Mouse (Mus musculus): ENCODE results near the gene Krtap5-2.
"Not testable (repeated sequence)": the region's sequence is repeated elsewhere in the genome, so short reads cannot be mapped to it uniquely, and the experiment has no call there.

The Krtap5-2 gene

DNA sequence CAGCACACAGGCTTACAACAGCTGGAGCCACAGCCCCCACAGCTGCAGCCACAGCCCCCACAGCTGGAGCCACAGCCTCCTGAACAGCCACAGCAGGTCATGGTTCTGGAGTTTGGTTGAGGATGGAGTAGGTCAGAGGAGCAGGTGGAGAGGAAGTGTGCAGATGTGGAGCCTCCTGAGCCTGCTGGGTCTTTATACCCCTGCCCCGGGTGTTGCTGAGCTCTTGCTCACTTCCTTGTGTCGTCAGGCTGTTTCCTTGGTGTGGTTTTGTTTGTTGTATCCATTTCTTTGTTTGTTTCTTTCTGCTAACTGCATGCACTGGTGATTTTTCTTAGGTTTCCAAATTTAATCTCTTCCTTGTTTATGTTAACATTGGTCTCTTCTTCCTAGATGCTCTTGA is 39.9 kb downstream of the Krtap5-2 start, which contains the start of gene Gm39115:
Gm39115 (minus strand) TSS at position 101 of the 400 bp plus-strand sequence.
- not testable (repeated sequence) for DNase-seq

- DNase-seq: peak; percentile 35
Observed at GRCm38 (mm10) chr7:142134206-142134995, 41.4 kb downstream of the Krtap5-2 start.

- DNase-seq: no peak
Observed at GRCm38 (mm10) chr7:142128843-142129242, 47.0 kb downstream of the Krtap5-2 start.
